Mouse (Mus musculus): ENCODE data around the gene Ctsw. TPM values are rescaled to one million over a fixed set of nuclear protein-coding genes. Genes with fewer than 3 reads are reported as not detected.
A peak's percentile ranks its signal among the peaks of the same experiment; 100 is the strongest.

The Ctsw gene
- polyA plus RNA-seq, 1 experiment: 7.2 TPM

DNA sequence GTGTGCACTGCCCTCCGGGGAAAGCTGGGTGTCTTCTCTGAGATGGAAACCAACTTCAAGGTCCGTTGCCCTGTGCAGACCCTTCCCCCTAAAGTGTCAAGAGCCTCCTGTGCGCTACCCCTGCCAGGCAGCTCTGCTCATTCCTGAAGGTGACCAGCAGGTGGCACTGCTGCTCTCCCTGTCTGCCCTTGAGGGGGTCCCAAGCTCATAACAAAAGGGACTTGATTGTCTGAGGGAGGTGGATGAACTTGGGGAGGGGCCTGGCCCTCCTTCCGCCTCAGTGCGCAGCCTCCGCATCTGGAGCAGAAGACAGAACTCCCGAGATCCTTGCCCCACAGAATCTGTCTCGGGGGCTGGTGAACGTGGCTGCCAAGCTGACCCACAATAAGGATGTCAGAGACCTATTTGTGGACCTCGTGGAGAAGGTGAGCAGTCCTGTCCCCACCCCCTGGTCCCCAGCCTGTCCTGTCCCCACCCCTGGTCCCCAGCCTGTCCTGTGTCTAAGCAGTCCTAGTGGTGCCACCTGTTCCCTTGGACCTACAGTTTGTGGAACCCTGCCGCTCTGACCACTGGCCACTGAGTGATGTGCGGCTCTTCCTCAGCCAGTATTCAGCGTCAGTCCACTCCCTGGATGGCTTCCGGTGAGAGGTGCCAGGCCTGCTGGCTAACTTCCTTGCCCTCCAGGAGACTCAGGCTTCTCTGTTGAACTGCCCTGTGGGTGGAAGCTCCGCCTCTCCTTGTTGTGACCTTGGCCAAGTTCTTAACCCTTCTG lies 4.3 kb downstream of the Ctsw start:
- TF ChIP-seq TCF3 (IDR thresholded peaks at IDR 0.05; ENCODE audit: insufficient read length, low read depth): no peak
- H3K4me3 ChIP-seq: no peak overlapping the region

DNA sequence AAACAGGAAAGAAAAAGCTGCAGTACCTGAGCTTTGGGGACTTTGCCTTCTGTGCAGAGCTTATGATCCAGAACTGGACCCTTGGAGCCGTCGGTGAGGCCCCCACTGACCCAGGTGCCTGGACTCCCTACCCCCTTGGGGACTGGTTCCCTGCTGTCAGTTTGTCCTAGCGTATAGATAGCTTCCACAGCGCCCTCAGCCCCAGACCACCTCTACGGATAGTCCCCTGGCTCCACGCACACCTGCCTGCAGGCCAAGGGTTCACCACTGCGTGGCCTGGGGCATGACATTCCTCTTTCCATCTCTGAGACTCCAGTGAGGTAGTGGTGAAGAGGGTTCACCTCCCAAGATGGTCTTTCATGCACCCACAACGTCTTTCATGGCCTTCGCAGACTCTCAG lies 5.1 kb downstream of the Ctsw start:
- no peak overlapping the region for H3K4me3 ChIP-seq
- H3K79me2 ChIP-seq (ENCODE audit: control insufficient read depth, insufficient read depth): peaks cover 16% of the 10 kb centered on the region
- no peak for TF ChIP-seq TCF12 (IDR thresholded peaks at IDR 0.05; ENCODE audit: insufficient read depth, poor library complexity, severe bottlenecking)
- no peak for TF ChIP-seq MAX (IDR thresholded peaks at IDR 0.05; ENCODE audit: low read depth)
- no peak for TF ChIP-seq E2F4 (IDR thresholded peaks at IDR 0.05; ENCODE audit: insufficient read depth)
- TF ChIP-seq SRF (IDR thresholded peaks at IDR 0.05; ENCODE audit: control insufficient read depth, insufficient read length, low read depth): no peak
- TF ChIP-seq CEBPB (IDR thresholded peaks at IDR 0.05; ENCODE audit: insufficient read depth, poor library complexity, severe bottlenecking): no peak
- no peak for TF ChIP-seq USF1 (IDR thresholded peaks at IDR 0.05; ENCODE audit: low read depth)
- no peak for TF ChIP-seq REST (IDR thresholded peaks at IDR 0.05; ENCODE audit: insufficient read depth, insufficient read length)
- no peak for TF ChIP-seq POLR2AphosphoS2 (IDR thresholded peaks at IDR 0.05; ENCODE audit: insufficient read length, low read depth)
- TF ChIP-seq MYOD1 (IDR thresholded peaks at IDR 0.05; ENCODE audit: control insufficient read depth in 1 of 3, insufficient read length in 2 of 3, low read depth in 2 of 3): no peak
- no peak for TF ChIP-seq TCF3 (IDR thresholded peaks at IDR 0.05; ENCODE audit: insufficient read length, low read depth)
- no peak for TF ChIP-seq MYOG (IDR thresholded peaks at IDR 0.05; ENCODE audit: control insufficient read depth in 1 of 3, insufficient read depth in 1 of 3, insufficient read length in 2 of 3, low read depth in 2 of 3)
- no peak for TF ChIP-seq POLR2A (IDR thresholded peaks at IDR 0.05; ENCODE audit: insufficient read length, low read depth)
- no peaks in the 10 kb centered on the region for H3K27me3 ChIP-seq (ENCODE audit: control insufficient read depth, insufficient read depth, insufficient read length)
- H3K4me2 ChIP-seq (ENCODE audit: low read depth): no peak overlapping the region
- H3K36me3 ChIP-seq (ENCODE audit: control insufficient read depth, insufficient read depth): peaks cover 24% of the 10 kb centered on the region
- no peak overlapping the region for H3ac ChIP-seq (ENCODE audit: control insufficient read depth, insufficient read length)

More for the DNA sequence above, 4.3 kb downstream of the Ctsw start:
- Histone ChIP-seq H3ac (ENCODE audit: control insufficient read depth, insufficient read length) (no peak overlapping the region), H3K27me3 (ENCODE audit: control insufficient read depth, insufficient read depth, insufficient read length) (no peaks in the 10 kb centered on the region), H3K79me2 (ENCODE audit: control insufficient read depth, insufficient read depth) (peaks cover 16% of the 10 kb centered on the region), H3K4me2 (ENCODE audit: low read depth) (no peak overlapping the region), H3K36me3 (ENCODE audit: control insufficient read depth, insufficient read depth) (peaks cover 24% of the 10 kb centered on the region)

DNA sequence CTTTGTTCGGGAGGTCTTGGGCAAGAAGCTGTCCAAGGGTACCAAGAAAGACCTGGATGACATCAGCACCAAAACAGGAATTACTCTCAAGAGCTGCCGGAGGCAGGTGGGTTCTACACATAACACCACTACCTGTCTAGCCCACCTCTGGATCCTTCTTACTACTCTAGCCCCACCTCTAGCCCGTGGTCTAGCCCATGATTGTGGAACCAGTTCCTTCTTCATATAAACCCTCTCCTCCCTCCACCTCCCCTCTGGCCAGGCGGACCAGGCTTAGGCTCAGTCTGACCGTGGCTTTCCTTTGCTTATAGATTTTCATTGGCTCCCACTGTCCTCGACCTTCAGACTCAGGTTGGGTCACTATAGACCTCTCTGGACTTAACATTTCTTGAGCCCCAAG lies 6.9 kb downstream of the Ctsw start:
- TF ChIP-seq REST (IDR thresholded peaks at IDR 0.05; ENCODE audit: insufficient read depth, insufficient read length): no peak
- TF ChIP-seq E2F4 (IDR thresholded peaks at IDR 0.05; ENCODE audit: insufficient read depth): no peak
- no peak for TF ChIP-seq POLR2AphosphoS2 (IDR thresholded peaks at IDR 0.05; ENCODE audit: insufficient read length, low read depth)
- TF ChIP-seq CEBPB (IDR thresholded peaks at IDR 0.05; ENCODE audit: insufficient read depth, poor library complexity, severe bottlenecking): no peak
- no peak for TF ChIP-seq TCF12 (IDR thresholded peaks at IDR 0.05; ENCODE audit: insufficient read depth, poor library complexity, severe bottlenecking)
- no peak for TF ChIP-seq SRF (IDR thresholded peaks at IDR 0.05; ENCODE audit: control insufficient read depth, insufficient read length, low read depth)
- no peak for TF ChIP-seq MYOG (IDR thresholded peaks at IDR 0.05; ENCODE audit: control insufficient read depth in 1 of 3, insufficient read depth in 1 of 3, insufficient read length in 2 of 3, low read depth in 2 of 3)
- no peak for TF ChIP-seq MYOD1 (IDR thresholded peaks at IDR 0.05; ENCODE audit: control insufficient read depth in 1 of 3, insufficient read length in 2 of 3, low read depth in 2 of 3)
- no peak for TF ChIP-seq TCF3 (IDR thresholded peaks at IDR 0.05; ENCODE audit: insufficient read length, low read depth)
- TF ChIP-seq MAX (IDR thresholded peaks at IDR 0.05; ENCODE audit: low read depth): no peak
- no peak for TF ChIP-seq POLR2A (IDR thresholded peaks at IDR 0.05; ENCODE audit: insufficient read length, low read depth)
- no peak for TF ChIP-seq USF1 (IDR thresholded peaks at IDR 0.05; ENCODE audit: low read depth)
- H3K27me3 ChIP-seq (ENCODE audit: control insufficient read depth, insufficient read depth, insufficient read length): no peaks in the 10 kb centered on the region
- peak overlapping the region; percentile 84 for H3K4me2 ChIP-seq (ENCODE audit: low read depth)

DNA sequence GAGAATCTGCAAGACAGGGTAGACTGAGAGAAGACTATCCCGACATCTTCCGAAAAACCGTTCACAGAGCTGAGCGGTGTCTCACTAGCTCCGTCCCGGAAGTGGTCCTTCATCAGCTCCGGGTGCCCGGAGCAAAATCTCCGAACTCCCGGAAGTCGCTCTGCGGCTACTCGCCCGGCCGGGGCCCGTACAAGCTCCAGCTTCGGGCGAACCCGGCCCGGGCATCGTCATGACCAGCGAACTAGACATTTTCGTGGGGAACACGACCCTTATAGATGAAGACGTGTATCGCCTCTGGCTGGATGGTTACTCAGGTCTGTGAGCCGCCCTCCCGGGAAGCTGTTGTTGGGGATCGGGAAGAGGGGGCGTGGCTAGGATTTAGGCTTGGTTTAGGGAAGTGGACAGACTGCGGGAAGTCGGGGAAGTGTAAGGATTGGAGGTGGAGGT lies 7.8 kb downstream of the Ctsw start, which contains the start of gene Fibp:
Fibp (plus strand) TSS at position 151 of the 447 bp plus-strand sequence.
- peaks cover 12% of the 10 kb centered on the region for H3K36me3 ChIP-seq (ENCODE audit: control insufficient read depth, insufficient read depth)
- peak within 1 kb of the TSS; percentile 94 for H3K4me3 ChIP-seq
- peak within 1 kb of the TSS; percentile 72 for H3ac ChIP-seq (ENCODE audit: control insufficient read depth, insufficient read length)
- peaks cover 28% of the 10 kb centered on the region for H3K79me2 ChIP-seq (ENCODE audit: control insufficient read depth, insufficient read depth)
- peak within 1 kb of the TSS; percentile 96 for H3K4me2 ChIP-seq (ENCODE audit: low read depth)
- H3K27me3 ChIP-seq (ENCODE audit: control insufficient read depth, insufficient read depth, insufficient read length): no peaks in the 10 kb centered on the region
- no peak for TF ChIP-seq TCF3 (IDR thresholded peaks at IDR 0.05; ENCODE audit: insufficient read length, low read depth)
- TF ChIP-seq E2F4 (IDR thresholded peaks at IDR 0.05; ENCODE audit: insufficient read depth): no peak
- peak; percentile 81 for TF ChIP-seq POLR2A (IDR thresholded peaks at IDR 0.05; ENCODE audit: insufficient read length, low read depth)
- TF ChIP-seq POLR2AphosphoS2 (IDR thresholded peaks at IDR 0.05; ENCODE audit: insufficient read length, low read depth): peak; percentile 83
- TF ChIP-seq SRF (IDR thresholded peaks at IDR 0.05; ENCODE audit: control insufficient read depth, insufficient read length, low read depth): no peak

More for the DNA sequence above, 6.9 kb downstream of the Ctsw start:
- peaks cover 18% of the 10 kb centered on the region for H3K79me2 ChIP-seq (ENCODE audit: control insufficient read depth, insufficient read depth)
- H3K4me3 ChIP-seq: peak overlapping the region; percentile 94
- peaks cover 18% of the 10 kb centered on the region for H3K36me3 ChIP-seq (ENCODE audit: control insufficient read depth, insufficient read depth)
- H3ac ChIP-seq (ENCODE audit: control insufficient read depth, insufficient read length): peak overlapping the region; percentile 72

DNA sequence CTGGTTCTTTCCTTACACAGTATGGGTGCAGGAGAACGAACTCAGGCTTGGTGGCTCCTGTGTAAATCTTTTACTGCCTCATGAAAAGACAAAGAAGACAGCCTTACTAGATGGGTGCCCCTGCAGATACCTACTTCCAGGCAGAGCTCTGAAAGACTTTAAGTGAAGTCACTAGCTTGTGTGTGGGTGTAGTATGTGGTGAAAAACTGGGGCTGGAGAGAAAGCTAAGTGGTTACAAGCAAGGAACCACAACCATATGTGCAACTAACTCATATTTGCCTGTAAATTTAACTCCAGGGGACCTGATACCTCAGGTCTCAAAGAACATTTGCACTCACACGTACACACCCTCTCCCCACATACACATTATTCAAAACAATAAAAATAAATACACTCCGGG lies 8.4 kb downstream of the Ctsw start:
- TF ChIP-seq MAX (IDR thresholded peaks at IDR 0.05; ENCODE audit: low read depth): no peak
- TF ChIP-seq USF1 (IDR thresholded peaks at IDR 0.05; ENCODE audit: low read depth): no peak
- TF ChIP-seq MYOG (IDR thresholded peaks at IDR 0.05; ENCODE audit: control insufficient read depth in 1 of 3, insufficient read depth in 1 of 3, insufficient read length in 2 of 3, low read depth in 2 of 3): no peak
- TF ChIP-seq MYOD1 (IDR thresholded peaks at IDR 0.05; ENCODE audit: control insufficient read depth in 1 of 3, insufficient read length in 2 of 3, low read depth in 2 of 3): no peak
- TF ChIP-seq TCF12 (IDR thresholded peaks at IDR 0.05; ENCODE audit: insufficient read depth, poor library complexity, severe bottlenecking): no peak
- no peak for TF ChIP-seq POLR2A (IDR thresholded peaks at IDR 0.05; ENCODE audit: insufficient read length, low read depth)
- TF ChIP-seq E2F4 (IDR thresholded peaks at IDR 0.05; ENCODE audit: insufficient read depth): no peak
- TF ChIP-seq TCF3 (IDR thresholded peaks at IDR 0.05; ENCODE audit: insufficient read length, low read depth): no peak
- TF ChIP-seq SRF (IDR thresholded peaks at IDR 0.05; ENCODE audit: control insufficient read depth, insufficient read length, low read depth): no peak
- TF ChIP-seq REST (IDR thresholded peaks at IDR 0.05; ENCODE audit: insufficient read depth, insufficient read length): no peak
- no peak for TF ChIP-seq POLR2AphosphoS2 (IDR thresholded peaks at IDR 0.05; ENCODE audit: insufficient read length, low read depth)
- TF ChIP-seq CEBPB (IDR thresholded peaks at IDR 0.05; ENCODE audit: insufficient read depth, poor library complexity, severe bottlenecking): no peak
- Histone ChIP-seq H3K4me3 (peak overlapping the region; percentile 94), H3K36me3 (ENCODE audit: control insufficient read depth, insufficient read depth) (peaks cover 6% of the 10 kb centered on the region), H3ac (ENCODE audit: control insufficient read depth, insufficient read length) (peak overlapping the region; percentile 72), H3K4me2 (ENCODE audit: low read depth) (peak overlapping the region; percentile 96), H3K79me2 (ENCODE audit: control insufficient read depth, insufficient read depth) (peaks cover 34% of the 10 kb centered on the region), H3K27me3 (ENCODE audit: control insufficient read depth, insufficient read depth, insufficient read length) (no peaks in the 10 kb centered on the region)
